Mouse (Mus musculus) megakaryocyte, embryonic 14.5 days (primary cell): ENCODE results near the gene Nphp1. TPM values are rescaled to one million over a fixed set of nuclear protein-coding genes. Genes with fewer than 3 reads are reported as not detected.

Experiments used
- H3K27me3 ChIP-seq: replicated peaks from 2 replicates; pipeline ENCODE3; 2012; ENCODE audit warnings: inconsistent platforms
- H3K36me3 ChIP-seq: replicated peaks from 2 replicates; pipeline ENCODE3; 2012; ENCODE audit warnings: low read length, inconsistent platforms, mixed read lengths
- H3K4me1 ChIP-seq: 2 replicates; pipeline ENCODE4 v1.6.1; 2012; ENCODE audit warnings: inconsistent platforms
- H3K4me3 ChIP-seq: replicated peaks from 2 replicates; pipeline ENCODE3; 2012; ENCODE audit warnings: moderate library complexity, mild to moderate bottlenecking, inconsistent platforms
- H3K9me3 ChIP-seq: 2 replicates; pipeline ENCODE4 v1.6.1; 2012; ENCODE audit warnings: inconsistent platforms
- FLI1 ChIP-seq: IDR thresholded peaks from 2 replicates; pipeline ENCODE4 v1.6.1; 2012; ENCODE audit warnings: low read length, inconsistent platforms, mixed read lengths
- GATA1 ChIP-seq: IDR thresholded peaks from 3 replicates; pipeline ENCODE4 v1.6.1; 2012; ENCODE audit warnings: mixed read lengths, low read length, inconsistent platforms, borderline replicate concordance
- polyA plus RNA-seq: library from polyadenylated mRNA; stranded (reverse); fragments of >175 nt; gene quantifications from 2 replicates; pipeline ENCODE4 v1.2.3, GENCODE M21; 2012; ENCODE audit warnings: low replicate concordance; ENCODE audit not compliant: insufficient read depth

Gene Nphp1
- polyA plus RNA-seq = 0.95 TPM in 1 of 2 replicates, not detected in the other

- Histone ChIP-seq H3K27me3 (peaks cover 5% of the 10 kb centered on the region), H3K4me1 (peaks cover 32% of the 10 kb centered on the region), H3K9me3 (no peaks in the 10 kb centered on the region), H3K36me3 (no peaks in the 10 kb centered on the region), H3K4me3 (peak within 1 kb of the TSS; percentile 91)
- TF ChIP-seq FLI1 = no peak
- no peak for TF ChIP-seq GATA1
Observed at GRCm38 (mm10) chr2:127788440-127789116, at the start of gene Nphp1. Gene Nphp1 (minus strand): TSS chr2:127788897.

GRCm38 (mm10) chr2:127832833-127833190 lies 44.1 kb upstream of the Nphp1 start:
- TF ChIP-seq FLI1 = no peak
- TF ChIP-seq GATA1 = no peak
- Histone ChIP-seq H3K4me1 (peaks cover 17% of the 10 kb centered on the region), H3K36me3 (peaks cover 3% of the 10 kb centered on the region), H3K27me3 (peaks cover 25% of the 10 kb centered on the region), H3K4me3 (peak overlapping the region; percentile 96), H3K9me3 (no peaks in the 10 kb centered on the region)

- Histone ChIP-seq H3K36me3 (peaks cover 9% of the 10 kb centered on the region), H3K4me1 (peaks cover 17% of the 10 kb centered on the region), H3K4me3 (peak overlapping the region; percentile 96), H3K27me3 (peaks cover 21% of the 10 kb centered on the region), H3K9me3 (no peaks in the 10 kb centered on the region)
- TF ChIP-seq GATA1 = no peak
- TF ChIP-seq FLI1 = no peak
Observed at GRCm38 (mm10) chr2:127832103-127832832, 43.6 kb upstream of the Nphp1 start.

GRCm38 (mm10) chr2:127831401-127832102 lies 42.9 kb upstream of the Nphp1 start, which contains the start of gene Bub1:
Gene Bub1 (minus strand): TSS chr2:127831865.
- TF ChIP-seq GATA1 (no peak), FLI1 (no peak)
- H3K27me3 ChIP-seq = peaks cover 15% of the 10 kb centered on the region
- peaks cover 16% of the 10 kb centered on the region for H3K36me3 ChIP-seq
- peak within 1 kb of the TSS; percentile 96 for H3K4me3 ChIP-seq
- no peaks in the 10 kb centered on the region for H3K9me3 ChIP-seq
- peaks cover 17% of the 10 kb centered on the region for H3K4me1 ChIP-seq

GRCm38 (mm10) chr2:127791919-127792603 lies 3.4 kb upstream of the Nphp1 start, which contains the start of gene Mtln:
Gene Mtln (minus strand): TSS chr2:127792488.
- H3K27me3 ChIP-seq = no peaks in the 10 kb centered on the region
- H3K4me1 ChIP-seq = peaks cover 32% of the 10 kb centered on the region
- no peaks in the 10 kb centered on the region for H3K36me3 ChIP-seq
- no peaks in the 10 kb centered on the region for H3K9me3 ChIP-seq
- TF ChIP-seq FLI1 (no peak), GATA1 (no peak)
- peak within 1 kb of the TSS; percentile 95 for H3K4me3 ChIP-seq

GRCm38 (mm10) chr2:127789651-127790270 lies 1.1 kb upstream of the Nphp1 start:
- Histone ChIP-seq H3K9me3 (no peaks in the 10 kb centered on the region), H3K27me3 (peaks cover 5% of the 10 kb centered on the region), H3K4me3 (peak overlapping the region; percentile 91), H3K36me3 (no peaks in the 10 kb centered on the region), H3K4me1 (peaks cover 32% of the 10 kb centered on the region)
- no peak for TF ChIP-seq GATA1
- TF ChIP-seq FLI1 = no peak

GRCm38 (mm10) chr2:127789138-127789537 lies 441 bp upstream of the Nphp1 start:
- Histone ChIP-seq H3K9me3 (no peaks in the 10 kb centered on the region), H3K4me3 (peak overlapping the region; percentile 91), H3K36me3 (no peaks in the 10 kb centered on the region), H3K4me1 (peaks cover 32% of the 10 kb centered on the region), H3K27me3 (peaks cover 5% of the 10 kb centered on the region)
- no peak for TF ChIP-seq GATA1
- no peak for TF ChIP-seq FLI1

- Histone ChIP-seq H3K9me3 (no peaks in the 10 kb centered on the region), H3K27me3 (peaks cover 5% of the 10 kb centered on the region), H3K4me3 (no peak overlapping the region), H3K4me1 (peaks cover 32% of the 10 kb centered on the region), H3K36me3 (no peaks in the 10 kb centered on the region)
- no peak for TF ChIP-seq GATA1
- no peak for TF ChIP-seq FLI1
Observed at GRCm38 (mm10) chr2:127787226-127787625, 1.5 kb downstream of the Nphp1 start.

GRCm38 (mm10) chr2:127778451-127778850 lies 10.2 kb downstream of the Nphp1 start:
- H3K27me3 ChIP-seq = peaks cover 8% of the 10 kb centered on the region
- TF ChIP-seq FLI1 (no peak), GATA1 (no peak)
- peaks cover 16% of the 10 kb centered on the region for H3K4me1 ChIP-seq
- H3K9me3 ChIP-seq = no peaks in the 10 kb centered on the region
- no peak overlapping the region for H3K4me3 ChIP-seq
- no peaks in the 10 kb centered on the region for H3K36me3 ChIP-seq
